Mouse (Mus musculus) ES-Bruce4 (cell line): ENCODE results near the gene Gpat2. TPM values are rescaled to one million over a fixed set of nuclear protein-coding genes. Genes with fewer than 3 reads are reported as not detected.
A peak's percentile ranks its signal among the peaks of the same experiment; 100 is the strongest.

ENCODE experiments used
- H3K27ac ChIP-seq: 2 replicates; pipeline ENCODE4 v1.5.1; 2012; ENCODE audit warnings: low read length, inconsistent platforms; ENCODE audit not compliant: insufficient read depth
- H3K27me3 ChIP-seq: 2 replicates; pipeline ENCODE4 v1.6.1; 2012; ENCODE audit warnings: mild to moderate bottlenecking, low read length, inconsistent platforms; ENCODE audit not compliant: control insufficient read depth, poor library complexity, insufficient read depth, severe bottlenecking
- H3K36me3 ChIP-seq: 2 replicates; pipeline ENCODE4 v1.6.1; 2012; ENCODE audit warnings: inconsistent platforms, mild to moderate bottlenecking, low read length, moderate library complexity; ENCODE audit not compliant: control insufficient read depth, poor library complexity, insufficient read depth, severe bottlenecking
- H3K4me1 ChIP-seq: one replicate; pipeline ENCODE4 v1.8.1; 2011; ENCODE audit warnings: low read length; ENCODE audit not compliant: control insufficient read depth, insufficient read depth
- H3K4me3 ChIP-seq: 2 replicates; pipeline ENCODE4 v1.5.1; 2011; ENCODE audit warnings: low read depth, mild to moderate bottlenecking, low read length
- H3K9ac ChIP-seq: 2 replicates; pipeline ENCODE4 v1.6.1; 2012; ENCODE audit warnings: low read depth, mild to moderate bottlenecking, inconsistent platforms; ENCODE audit not compliant: poor library complexity, severe bottlenecking
- H3K9me3 ChIP-seq: replicated peaks from 2 replicates; pipeline ENCODE4 v1.6.1; 2012; ENCODE audit warnings: mild to moderate bottlenecking, low read length, inconsistent platforms; ENCODE audit not compliant: control insufficient read depth, poor library complexity, insufficient read depth, severe bottlenecking
- CTCF ChIP-seq: IDR thresholded peaks from one replicate; pipeline ENCODE4 v1.8.1; 2011; ENCODE audit warnings: low read depth, low read length
- EP300 ChIP-seq: IDR thresholded peaks from 2 replicates; pipeline ENCODE4 v1.6.1; 2011; ENCODE audit warnings: low read depth, low read length; ENCODE audit not compliant: insufficient read depth
- POLR2A ChIP-seq: IDR thresholded peaks from one replicate; pipeline ENCODE4 v1.8.1; 2011; ENCODE audit warnings: low read length; ENCODE audit not compliant: insufficient read depth
- polyA plus RNA-seq: library from polyadenylated mRNA; stranded (reverse); fragments of >200 nt; gene quantifications from 2 replicates; pipeline ENCODE4 v1.2.4, GENCODE M21; 2011; ENCODE audit warnings: low read depth; ENCODE audit not compliant: missing spikeins, insufficient read depth, insufficient read length

Gpat2 gene
- polyA plus RNA-seq, 1 experiment: 1.2 TPM

GRCm38 (mm10) chr2:127462314-127462713 is 37.3 kb downstream of the Gpat2 start:
- Histone ChIP-seq H3K27ac (no peak overlapping the region), H3K9me3 (no peaks in the 10 kb centered on the region), H3K27me3 (no peaks in the 10 kb centered on the region), H3K4me3 (no peak overlapping the region), H3K4me1 (no peaks in the 10 kb centered on the region), H3K36me3 (no peaks in the 10 kb centered on the region), H3K9ac (no peak overlapping the region)
- no peak for TF ChIP-seq EP300
- peak; percentile 93 for TF ChIP-seq CTCF

DNA sequence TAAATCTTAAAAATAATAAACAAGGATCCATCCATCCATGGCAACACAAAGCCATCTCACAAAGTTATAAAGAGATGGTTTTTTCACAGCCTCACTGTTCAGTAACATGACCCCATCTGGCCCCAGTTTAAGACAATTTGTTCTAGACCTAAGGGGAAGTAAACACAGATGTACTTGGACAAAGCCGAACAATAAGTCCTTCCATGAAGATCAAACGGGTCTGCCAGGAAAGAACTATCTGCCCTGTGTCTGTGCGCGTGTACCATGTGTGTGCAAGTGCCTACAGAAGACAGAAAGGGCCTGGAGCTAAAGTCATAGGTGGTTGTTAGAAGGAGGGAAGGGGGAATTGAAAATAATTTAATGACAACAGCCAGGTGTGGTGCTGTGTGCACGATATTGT is 45.2 kb downstream of the Gpat2 start:
- no peak overlapping the region for H3K27ac ChIP-seq
- no peaks in the 10 kb centered on the region for H3K4me1 ChIP-seq
- no peak overlapping the region for H3K9ac ChIP-seq
- H3K4me3 ChIP-seq: no peak overlapping the region
- H3K27me3 ChIP-seq: no peaks in the 10 kb centered on the region
- TF ChIP-seq CTCF (no peak), EP300 (no peak), POLR2A (no peak)
- no peaks in the 10 kb centered on the region for H3K36me3 ChIP-seq
- H3K9me3 ChIP-seq: no peaks in the 10 kb centered on the region

- H3K27me3 ChIP-seq: no peaks in the 10 kb centered on the region
- no peaks in the 10 kb centered on the region for H3K4me1 ChIP-seq
- no peaks in the 10 kb centered on the region for H3K36me3 ChIP-seq
- H3K27ac ChIP-seq: no peak overlapping the region
- TF ChIP-seq POLR2A: no peak
- no peak for TF ChIP-seq CTCF
- TF ChIP-seq EP300: no peak
- no peak overlapping the region for H3K4me3 ChIP-seq
- H3K9me3 ChIP-seq: no peaks in the 10 kb centered on the region
- no peak overlapping the region for H3K9ac ChIP-seq
Measured at GRCm38 (mm10) chr2:127470661-127471060, 45.7 kb downstream of the Gpat2 start.

DNA sequence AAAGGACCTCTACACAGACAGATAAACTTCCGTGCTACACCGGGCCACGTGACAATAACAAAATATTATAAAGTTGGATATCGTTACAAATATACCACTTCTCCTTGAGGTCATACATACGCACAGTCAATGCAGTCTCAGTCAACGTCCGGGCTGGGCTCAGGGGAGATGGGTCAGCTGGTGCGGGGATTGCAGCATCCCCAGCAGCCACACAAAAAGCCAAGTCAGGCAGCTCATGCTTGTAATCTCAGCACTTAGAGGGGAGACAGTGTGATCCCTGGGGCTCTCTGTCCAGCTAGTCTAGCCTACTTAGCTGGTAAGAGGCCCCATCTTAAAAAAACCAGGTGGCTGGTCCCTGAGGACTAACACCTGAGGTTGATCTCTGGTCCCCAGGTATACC is 46.3 kb downstream of the Gpat2 start:
- H3K36me3 ChIP-seq: no peaks in the 10 kb centered on the region
- H3K27me3 ChIP-seq: no peaks in the 10 kb centered on the region
- H3K4me1 ChIP-seq: no peaks in the 10 kb centered on the region
- no peak overlapping the region for H3K27ac ChIP-seq
- H3K4me3 ChIP-seq: no peak overlapping the region
- H3K9ac ChIP-seq: no peak overlapping the region
- TF ChIP-seq EP300 (no peak), POLR2A (no peak), CTCF (no peak)
- no peaks in the 10 kb centered on the region for H3K9me3 ChIP-seq

GRCm38 (mm10) chr2:127472279-127472678 is 47.3 kb downstream of the Gpat2 start:
- Histone ChIP-seq H3K9me3 (no peaks in the 10 kb centered on the region), H3K9ac (no peak overlapping the region), H3K27ac (no peak overlapping the region), H3K4me3 (no peak overlapping the region), H3K27me3 (no peaks in the 10 kb centered on the region), H3K4me1 (no peaks in the 10 kb centered on the region), H3K36me3 (no peaks in the 10 kb centered on the region)
- TF ChIP-seq CTCF (no peak), POLR2A (no peak), EP300 (no peak)

- no peak overlapping the region for H3K4me3 ChIP-seq
- no peaks in the 10 kb centered on the region for H3K4me1 ChIP-seq
- H3K9me3 ChIP-seq: no peaks in the 10 kb centered on the region
- no peak overlapping the region for H3K9ac ChIP-seq
- TF ChIP-seq EP300: no peak
- no peak for TF ChIP-seq CTCF
- no peak for TF ChIP-seq POLR2A
- H3K36me3 ChIP-seq: no peaks in the 10 kb centered on the region
- H3K27me3 ChIP-seq: 0 out of 2 replicates have a peak, but pooled peaks cover 2% of the 10 kb centered on the region
- no peak overlapping the region for H3K27ac ChIP-seq
Measured at GRCm38 (mm10) chr2:127479210-127479609, 54.2 kb downstream of the Gpat2 start.
